Mouse (Mus musculus): ENCODE data around the gene Mllt1.

- no peak for TF ChIP-seq POLR2A (IDR thresholded peaks at IDR 0.05; ENCODE audit: low read depth, low read length)
- no peak for TF ChIP-seq CTCF (IDR thresholded peaks at IDR 0.05; ENCODE audit: borderline replicate concordance, insufficient read depth, low read length)
Measured at GRCm38 (mm10) chr17:56849710-56850109, 85.5 kb downstream of the Mllt1 start.
